Mouse (Mus musculus) intestine, embryonic 16.5 days (tissue): ENCODE results near the gene Fam92b. TPM values are rescaled to one million over a fixed set of nuclear protein-coding genes. Genes with fewer than 3 reads are reported as not detected.

Experiments used
- ATAC-seq: fragments of 200-750 bp; cut with Nextera tagmentation; 2 replicates; pipeline ENCODE4 v1.8.0; 2017; ENCODE audit warnings: moderate TSS enrichment, moderate library complexity
- H3K27ac ChIP-seq: fragments of 300-500 bp; sonication (generic); 2 replicates; pipeline ENCODE4 v1.5.1; 2014; ENCODE audit warnings: mild to moderate bottlenecking, low read length
- H3K27me3 ChIP-seq: fragments of 300-500 bp; sonication (generic); replicated peaks from 2 replicates; pipeline ENCODE4 v1.6.1; 2014; ENCODE audit warnings: low read length, control low read depth, mixed read lengths; ENCODE audit not compliant: control insufficient read depth, insufficient read depth
- H3K36me3 ChIP-seq: fragments of 300-500 bp; sonication (generic); 2 replicates; pipeline ENCODE4 v1.6.1; 2014; ENCODE audit warnings: low read length, control low read depth; ENCODE audit not compliant: control insufficient read depth, insufficient read depth
- H3K4me1 ChIP-seq: fragments of 300-500 bp; sonication (generic); 2 replicates; pipeline ENCODE4 v1.6.1; 2014; ENCODE audit warnings: low read length, control low read depth, mixed read lengths; ENCODE audit not compliant: control insufficient read depth, insufficient read depth
- H3K4me2 ChIP-seq: fragments of 300-500 bp; sonication (generic); 2 replicates; pipeline ENCODE4 v1.6.1; 2014; ENCODE audit warnings: low read depth, low read length, control low read depth
- H3K4me3 ChIP-seq: fragments of 300-500 bp; sonication (generic); 2 replicates; pipeline ENCODE4 v1.5.1; 2014; ENCODE audit warnings: mild to moderate bottlenecking, low read length
- H3K9ac ChIP-seq: fragments of 300-500 bp; sonication (generic); 2 replicates; pipeline ENCODE4 v1.6.1; 2014; ENCODE audit warnings: low read depth, low read length
- H3K9me3 ChIP-seq: fragments of 300-500 bp; sonication (generic); 2 replicates; pipeline ENCODE4 v1.6.1; 2016; ENCODE audit warnings: low read length, control low read depth; ENCODE audit not compliant: control insufficient read depth
- WGBS: fragments of 180-500 bp; shearing (Covaris S2); extraction: QIAGEN DNeasy Blood & Tissue Kit; methylation state at CpG from one replicate; pipeline ENCODE4 v1.1.7; 2014; 5-methylcytosine and 5-hydroxymethylcytosine counted together
- polyA plus RNA-seq: library from polyadenylated mRNA; unstranded; fragments of >200 nt; fragmentation: Nextera tagmentation; extraction: Ambion mirVana; gene quantifications from 2 replicates; pipeline ENCODE4 v1.2.1, GENCODE M21; 2015

Gene Fam92b
- polyA plus RNA-seq, 1 experiment from 2014 or later: 0.55 TPM

- no peaks in the 10 kb centered on the region for H3K9me3 ChIP-seq
- H3K4me1 ChIP-seq: peaks cover 22% of the 10 kb centered on the region
- no peak overlapping the region for H3K9ac ChIP-seq
- no peaks in the 10 kb centered on the region for H3K36me3 ChIP-seq
- no peak for ATAC-seq
- H3K4me2 ChIP-seq: no peak overlapping the region
- H3K27ac ChIP-seq: 0 out of 2 replicates have a peak overlapping the region, but pooled peaks have one; percentile 10
- 50% methylated on average over 7 of the region's 7 CpGs for WGBS
- no peak overlapping the region for H3K4me3 ChIP-seq
- no peaks in the 10 kb centered on the region for H3K27me3 ChIP-seq
Measured at GRCm38 (mm10) chr8:120124836-120125389, 52.4 kb downstream of the Fam92b start.

- Histone ChIP-seq H3K36me3 (no peaks in the 10 kb centered on the region), H3K4me1 (peaks cover 22% of the 10 kb centered on the region), H3K4me3 (no peak overlapping the region), H3K4me2 (no peak overlapping the region), H3K27ac (0 out of 2 replicates have a peak overlapping the region, but pooled peaks have one; percentile 42), H3K27me3 (no peaks in the 10 kb centered on the region), H3K9me3 (no peaks in the 10 kb centered on the region), H3K9ac (no peak overlapping the region)
- WGBS: 22% methylated on average over 6 of the region's 6 CpGs
- ATAC-seq: no peak
Measured at GRCm38 (mm10) chr8:120124261-120124660, 53.0 kb downstream of the Fam92b start.

GRCm38 (mm10) chr8:120120951-120121350, 56.3 kb downstream of the Fam92b start:
- ATAC-seq: no peak
- Histone ChIP-seq H3K4me1 (peaks cover 15% of the 10 kb centered on the region), H3K9me3 (no peaks in the 10 kb centered on the region), H3K4me2 (no peak overlapping the region), H3K9ac (no peak overlapping the region), H3K4me3 (no peak overlapping the region), H3K27me3 (no peaks in the 10 kb centered on the region), H3K27ac (no peak overlapping the region), H3K36me3 (no peaks in the 10 kb centered on the region)
- WGBS: 52% methylated on average over 5 of the region's 5 CpGs

- Histone ChIP-seq H3K36me3 (no peaks in the 10 kb centered on the region), H3K4me3 (no peak overlapping the region), H3K9me3 (no peaks in the 10 kb centered on the region), H3K27me3 (peaks cover 10% of the 10 kb centered on the region), H3K4me1 (peaks cover 13% of the 10 kb centered on the region), H3K9ac (no peak overlapping the region), H3K27ac (no peak overlapping the region), H3K4me2 (no peak overlapping the region)
- ATAC-seq: no peak
- WGBS: 79% methylated on average over 6 of the region's 6 CpGs
Measured at GRCm38 (mm10) chr8:120119931-120120330, 57.3 kb downstream of the Fam92b start.

GRCm38 (mm10) chr8:120119429-120119828, 57.8 kb downstream of the Fam92b start:
- peaks cover 13% of the 10 kb centered on the region for H3K4me1 ChIP-seq
- H3K4me2 ChIP-seq: no peak overlapping the region
- H3K4me3 ChIP-seq: no peak overlapping the region
- no peak overlapping the region for H3K27ac ChIP-seq
- WGBS: 61% methylated on average over 3 of the region's 3 CpGs
- H3K27me3 ChIP-seq: peaks cover 11% of the 10 kb centered on the region
- no peaks in the 10 kb centered on the region for H3K36me3 ChIP-seq
- ATAC-seq: no peak
- no peak overlapping the region for H3K9ac ChIP-seq
- no peaks in the 10 kb centered on the region for H3K9me3 ChIP-seq

- H3K4me1 ChIP-seq: peaks cover 12% of the 10 kb centered on the region
- no peak for ATAC-seq
- H3K9ac ChIP-seq: no peak overlapping the region
- no peak overlapping the region for H3K27ac ChIP-seq
- peaks cover 11% of the 10 kb centered on the region for H3K27me3 ChIP-seq
- no peak overlapping the region for H3K4me3 ChIP-seq
- no peaks in the 10 kb centered on the region for H3K9me3 ChIP-seq
- no peaks in the 10 kb centered on the region for H3K36me3 ChIP-seq
- H3K4me2 ChIP-seq: no peak overlapping the region
- WGBS: 81% methylated on average over 5 of the region's 5 CpGs
Measured at GRCm38 (mm10) chr8:120118847-120119246, 58.4 kb downstream of the Fam92b start.

- WGBS: 75% methylated on average over 9 of the region's 9 CpGs
- no peak for ATAC-seq
- H3K4me1 ChIP-seq: peaks cover 12% of the 10 kb centered on the region
- no peak overlapping the region for H3K27ac ChIP-seq
- no peaks in the 10 kb centered on the region for H3K9me3 ChIP-seq
- no peaks in the 10 kb centered on the region for H3K36me3 ChIP-seq
- no peak overlapping the region for H3K9ac ChIP-seq
- no peak overlapping the region for H3K4me2 ChIP-seq
- no peak overlapping the region for H3K4me3 ChIP-seq
- H3K27me3 ChIP-seq: peaks cover 11% of the 10 kb centered on the region
Measured at GRCm38 (mm10) chr8:120118162-120118561, 59.1 kb downstream of the Fam92b start.

GRCm38 (mm10) chr8:120116600-120116999, 60.7 kb downstream of the Fam92b start:
- H3K9ac ChIP-seq: no peak overlapping the region
- no peak overlapping the region for H3K4me2 ChIP-seq
- peaks cover 17% of the 10 kb centered on the region for H3K4me1 ChIP-seq
- no peaks in the 10 kb centered on the region for H3K36me3 ChIP-seq
- H3K4me3 ChIP-seq: no peak overlapping the region
- WGBS: 73% methylated on average over 7 of the region's 7 CpGs
- peaks cover 11% of the 10 kb centered on the region for H3K27me3 ChIP-seq
- H3K9me3 ChIP-seq: no peaks in the 10 kb centered on the region
- no peak overlapping the region for H3K27ac ChIP-seq
- ATAC-seq: no peak
